In genomic region chr9:13425031-13425940, GRCm38 (mm10) we compare ENCODE assay signal across 8 mouse cellular contexts. TPM values are rescaled to one million over a fixed set of nuclear protein-coding genes. Genes with fewer than 3 reads are reported as not detected.
A peak's percentile ranks its signal among the peaks of the same experiment; 100 is the strongest.
DNase-seq lines count a peak whose midpoint lies in the region; ATAC-seq and TF ChIP-seq lines count a peak whose summit lies in the region.

No protein-coding gene starts in this region.

- H3K27me3 ChIP-seq in C2C12 (ENCODE audit: control insufficient read depth, insufficient read depth, insufficient read length), result no peaks in the 10 kb centered on the region
- H3K27me3 ChIP-seq in forebrain, embryonic 12.5 days, result no peaks in the 10 kb centered on the region
- no peaks in the 10 kb centered on the region for H3K27me3 ChIP-seq in heart, postnatal 0 days (ENCODE audit: control insufficient read depth, insufficient read depth, low read length)
- H3K27me3 ChIP-seq in liver, embryonic 11.5 days (replicated peaks; ENCODE audit: control insufficient read depth, insufficient read depth, low read length), result no peaks in the 10 kb centered on the region
- no peaks in the 10 kb centered on the region for H3K27me3 ChIP-seq in neural tube, embryonic 14.5 days (ENCODE audit: control insufficient read depth, insufficient read depth, low read length)

- H3ac ChIP-seq in C2C12 (ENCODE audit: control insufficient read depth, insufficient read length, low read depth), result peak overlapping the region; percentile 42

- peaks cover 40% of the 10 kb centered on the region for H3K4me1 ChIP-seq in forebrain, embryonic 12.5 days
- H3K4me1 ChIP-seq in heart, postnatal 0 days (ENCODE audit: control insufficient read depth, insufficient read depth), result peaks cover 37% of the 10 kb centered on the region
- peaks cover 6% of the 10 kb centered on the region for H3K4me1 ChIP-seq in liver, embryonic 11.5 days (replicated peaks; ENCODE audit: control insufficient read depth, insufficient read depth, low read length)
- 0 out of 2 replicates have a peak, but pooled peaks cover 10% of the 10 kb centered on the region for H3K4me1 ChIP-seq in neural tube, embryonic 14.5 days (ENCODE audit: control insufficient read depth, insufficient read depth, low read length)

- TF ChIP-seq EP300 in heart, postnatal 0 days (IDR thresholded peaks at IDR 0.05; ENCODE audit: low read depth), result no peak

- no peak for TF ChIP-seq CTCF in C2C12 (IDR thresholded peaks at IDR 0.05; ENCODE audit: control insufficient read depth, insufficient read depth, insufficient read length)
- TF ChIP-seq CTCF in heart, postnatal 0 days (IDR thresholded peaks at IDR 0.05; ENCODE audit: low read depth), result no peak

- no peaks in the 10 kb centered on the region for H3K36me3 ChIP-seq in C2C12 (ENCODE audit: control insufficient read depth, insufficient read depth)
- no peaks in the 10 kb centered on the region for H3K36me3 ChIP-seq in forebrain, embryonic 12.5 days (replicated peaks)
- H3K36me3 ChIP-seq in heart, postnatal 0 days (replicated peaks; ENCODE audit: control insufficient read depth, insufficient read depth, low read length), result no peaks in the 10 kb centered on the region
- H3K36me3 ChIP-seq in liver, embryonic 11.5 days (ENCODE audit: control insufficient read depth, insufficient read depth, low read length), result no peaks in the 10 kb centered on the region
- H3K36me3 ChIP-seq in neural tube, embryonic 14.5 days (ENCODE audit: control insufficient read depth, insufficient read depth, low read length), result no peaks in the 10 kb centered on the region

- ATAC-seq in forebrain, embryonic 12.5 days (ENCODE audit: low FRiP score), result peak; percentile 95
- ATAC-seq in heart, postnatal 0 days (ENCODE audit: insufficient read depth, low read depth), result peak; percentile 89
- ATAC-seq in liver, embryonic 11.5 days (replicated peaks; ENCODE audit: low FRiP score), result peak; percentile 39
- peak; percentile 94 for ATAC-seq in neural tube, embryonic 14.5 days (ENCODE audit: low read depth)

- DNase-seq in brain, embryonic 18.5 days (ENCODE audit: low read depth, low spot score), result peak; percentile 55
- peak; percentile 93 for DNase-seq in heart, postnatal 0 days (ENCODE audit: low spot score)
- DNase-seq in kidney, postnatal 10 days, result peak; percentile 88
- DNase-seq in liver, embryonic 11.5 days (ENCODE audit: low spot score), result no peak
- DNase-seq in spleen, postnatal 36 days (ENCODE audit: low spot score in 2 of 2), result no peak

- H3K9me3 ChIP-seq in forebrain, embryonic 12.5 days, result no peaks in the 10 kb centered on the region
- H3K9me3 ChIP-seq in heart, postnatal 0 days (replicated peaks; ENCODE audit: control insufficient read depth, low read length), result no peaks in the 10 kb centered on the region
- no peaks in the 10 kb centered on the region for H3K9me3 ChIP-seq in liver, embryonic 11.5 days (ENCODE audit: control insufficient read depth, low read length)
- no peaks in the 10 kb centered on the region for H3K9me3 ChIP-seq in neural tube, embryonic 14.5 days (ENCODE audit: control insufficient read depth, low read length)

- H3K79me2 ChIP-seq in C2C12 (ENCODE audit: control insufficient read depth, insufficient read depth), result no peaks in the 10 kb centered on the region

- peak overlapping the region; percentile 40 for H3K4me2 ChIP-seq in forebrain, embryonic 12.5 days
- H3K4me2 ChIP-seq in heart, postnatal 0 days (ENCODE audit: low read depth, low read length), result peak overlapping the region; percentile 49
- no peak overlapping the region for H3K4me2 ChIP-seq in liver, embryonic 11.5 days
- peak overlapping the region; percentile 16; the same call in 1 of the 2 replicates for H3K4me2 ChIP-seq in neural tube, embryonic 14.5 days (ENCODE audit: low read depth, low read length)

- H3K27ac ChIP-seq in forebrain, embryonic 12.5 days, result peak overlapping the region; percentile 87
- H3K27ac ChIP-seq in heart, postnatal 0 days (ENCODE audit: low read depth), result peak overlapping the region; percentile 80
- H3K27ac ChIP-seq in liver, embryonic 11.5 days (ENCODE audit: low read depth, low read length), result no peak overlapping the region
- peak overlapping the region; percentile 56 for H3K27ac ChIP-seq in neural tube, embryonic 14.5 days (ENCODE audit: low read depth, low read length)

- WGBS in forebrain, embryonic 12.5 days, result 13% methylated on average over 7 of the region's 7 CpGs
- 15% methylated on average over 7 of the region's 7 CpGs for WGBS in heart, postnatal 0 days
- WGBS in liver, embryonic 11.5 days, result 51% methylated on average over 7 of the region's 7 CpGs
- WGBS in neural tube, embryonic 14.5 days, result 19% methylated on average over 7 of the region's 7 CpGs

- no peak overlapping the region for H3K4me3 ChIP-seq in C2C12 (ENCODE audit: insufficient read depth, poor library complexity, severe bottlenecking)
- peak overlapping the region; percentile 7; the same call in 1 of the 2 replicates for H3K4me3 ChIP-seq in forebrain, embryonic 12.5 days (replicated peaks)
- 0 out of 2 replicates have a peak overlapping the region, but pooled peaks have one; percentile 14 for H3K4me3 ChIP-seq in heart, postnatal 0 days (ENCODE audit: low read depth, low read length)
- H3K4me3 ChIP-seq in liver, embryonic 11.5 days (ENCODE audit: low read depth, low read length), result no peak overlapping the region
- no peak overlapping the region for H3K4me3 ChIP-seq in neural tube, embryonic 14.5 days (ENCODE audit: low read depth, low read length)

- no peaks in the 10 kb centered on the region for H3K79me3 ChIP-seq in C2C12 (ENCODE audit: low read depth)

- H3K9ac ChIP-seq in forebrain, embryonic 12.5 days, result 0 out of 2 replicates have a peak overlapping the region, but pooled peaks have one; percentile 12
- H3K9ac ChIP-seq in heart, postnatal 0 days (replicated peaks; ENCODE audit: low read depth, low read length), result no peak overlapping the region
- no peak overlapping the region for H3K9ac ChIP-seq in liver, embryonic 11.5 days (ENCODE audit: low read depth, low read length)
- no peak overlapping the region for H3K9ac ChIP-seq in neural tube, embryonic 14.5 days (replicated peaks; ENCODE audit: low read depth, low read length)

TF ChIP-seq in C2C12, 6 proteins besides CTCF, POLR2A, EP300 and RAD21:
- no peak for TF ChIP-seq CEBPB (IDR thresholded peaks at IDR 0.05; ENCODE audit: low read depth)
- TF ChIP-seq FOSL1 (IDR thresholded peaks at IDR 0.05; ENCODE audit: insufficient read depth, low read length, poor library complexity, severe bottlenecking), result no peak
- no peak for TF ChIP-seq MYOD1 (IDR thresholded peaks at IDR 0.05; ENCODE audit: control insufficient read depth, insufficient read length, low read depth)
- TF ChIP-seq MAX (IDR thresholded peaks at IDR 0.05), result no peak
- no peak for TF ChIP-seq USF1 (IDR thresholded peaks at IDR 0.05; ENCODE audit: low read depth)
- no peak for TF ChIP-seq MYOG (IDR thresholded peaks at IDR 0.05; ENCODE audit: control insufficient read depth, extremely low read depth, insufficient read length)

RNA-seq across cellular contexts. Expression of gene Gm17571, which starts 21.3 kb away (rescaled TPM):
- not detected for polyA plus RNA-seq in C2C12 (2012; fragmentation: generic; extraction: Trizol)
- not detected in 2 replicates for polyA plus RNA-seq in forebrain, embryonic 12.5 days (2016; fragmentation: Nextera tagmentation; extraction: Ambion mirVana)
- total RNA-seq in heart, postnatal 0 days (2014; rRNA removed; ENCODE audit: low replicate concordance), result not detected in 2 replicates
- polyA plus RNA-seq in heart, postnatal 0 days (2015; fragmentation: Nextera tagmentation; extraction: Ambion mirVana), result not detected in 2 replicates
- polyA plus RNA-seq in liver, embryonic 11.5 days (2014; fragmentation: Nextera tagmentation; extraction: Ambion mirVana), result not detected in 2 replicates
- not detected in 2 replicates for polyA plus RNA-seq in neural tube, embryonic 14.5 days (2014; fragmentation: Nextera tagmentation; extraction: Ambion mirVana)

Comparison
In these comparisons a context has a peak if more than half of its experiments do, and no peak if none do; other contexts are left out.
1. H3K4me3 ChIP-seq: peak in forebrain, embryonic 12.5 days (single experiment) and heart, postnatal 0 days (single experiment); none in C2C12 (single experiment), liver, embryonic 11.5 days (single experiment) and neural tube, embryonic 14.5 days (single experiment).
2. DNase-seq: peak in brain, embryonic 18.5 days (single experiment), heart, postnatal 0 days (single experiment) and kidney, postnatal 10 days (single experiment); none in liver, embryonic 11.5 days (single experiment) and spleen, postnatal 36 days (0 of 2).
3. ATAC-seq: peak in every context shown above with its lines; median percentile 95 in forebrain, embryonic 12.5 days; 94 in neural tube, embryonic 14.5 days; 89 in heart, postnatal 0 days; 39 in liver, embryonic 11.5 days.